Mouse (Mus musculus): ENCODE data around the gene Mpp2. TPM values are rescaled to one million over a fixed set of nuclear protein-coding genes. Genes with fewer than 3 reads are reported as not detected.

Gene Mpp2
- polyA plus RNA-seq, 1 experiment: not detected

DNA sequence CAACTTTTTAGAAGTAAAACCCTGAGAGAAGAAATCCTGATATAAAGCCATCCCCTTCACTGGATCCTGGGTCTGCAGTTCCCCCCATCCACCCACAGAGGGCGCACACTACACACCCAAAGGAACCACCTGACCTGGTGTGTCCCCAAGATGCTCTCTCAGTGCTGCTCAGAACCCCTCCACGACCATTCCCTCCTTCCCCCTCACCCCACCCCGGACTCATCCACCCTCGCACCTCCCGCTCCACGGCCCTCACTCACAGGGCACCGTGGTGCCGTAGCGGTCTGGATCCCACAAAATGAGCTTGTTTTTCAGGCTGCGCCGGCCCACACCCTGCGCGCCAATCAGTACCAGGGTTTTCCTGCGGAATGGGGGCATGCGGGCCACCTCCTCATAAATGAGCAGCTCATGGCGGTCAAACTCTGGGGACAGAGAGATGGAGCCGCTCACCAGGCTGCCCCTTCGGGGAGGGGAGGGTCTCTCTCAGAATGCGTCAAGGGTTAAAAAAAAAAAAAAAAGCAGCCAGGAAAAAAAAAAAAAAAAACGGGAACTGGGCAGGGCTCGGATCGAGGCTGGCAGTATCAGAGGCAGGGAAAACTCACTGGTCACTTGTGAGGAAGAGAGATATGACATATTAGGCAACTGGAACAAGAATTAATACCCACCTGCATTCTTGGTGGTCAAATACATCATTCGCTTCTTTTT, 26.9 kb downstream of the Mpp2 start:
- Histone ChIP-seq H3K4me3 (ENCODE audit: insufficient read depth, low read depth, low read length) (peak overlapping the region; percentile 28), H3K27ac (ENCODE audit: insufficient read depth, low read depth, low read length) (no peak overlapping the region), H3K4me1 (ENCODE audit: control insufficient read depth, insufficient read depth, low read length) (peaks cover 9% of the 10 kb centered on the region)
- 10% methylated on average over 23 of the region's 23 CpGs for WGBS
- peak; percentile 80 for TF ChIP-seq CTCF (IDR thresholded peaks at IDR 0.05; ENCODE audit: insufficient read depth, low read depth, low read length)
- TF ChIP-seq POLR2A (IDR thresholded peaks at IDR 0.05; ENCODE audit: insufficient read depth, low read depth, low read length): no peak

DNA sequence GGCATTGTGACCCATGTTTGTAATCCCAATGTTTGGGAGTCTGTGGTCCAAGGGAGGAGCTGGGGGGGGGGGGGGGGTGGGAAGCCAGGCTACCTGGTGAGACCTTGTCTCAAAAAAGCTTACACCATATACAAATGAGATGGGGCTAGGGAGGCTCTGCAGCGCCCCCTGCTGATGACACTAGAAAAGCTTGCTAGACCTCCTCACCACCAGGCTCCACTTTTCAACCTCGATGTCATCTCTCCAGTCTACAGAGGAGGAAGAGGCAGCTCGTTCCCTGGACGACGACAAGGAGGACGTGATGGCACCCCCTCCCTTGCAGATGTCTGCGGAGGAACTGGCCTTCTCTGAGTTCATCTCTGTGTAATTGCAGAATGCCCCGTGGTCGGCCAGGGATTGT, 34.5 kb downstream of the Mpp2 start:
- WGBS: 18% methylated on average over 9 of the region's 9 CpGs
- no peak overlapping the region for H3K4me3 ChIP-seq (ENCODE audit: insufficient read depth, low read depth, low read length)
- H3K27ac ChIP-seq (ENCODE audit: insufficient read depth, low read depth, low read length): no peak overlapping the region
- peaks cover 10% of the 10 kb centered on the region for H3K4me1 ChIP-seq (ENCODE audit: control insufficient read depth, insufficient read depth, low read length)
- TF ChIP-seq CTCF (IDR thresholded peaks at IDR 0.05; ENCODE audit: insufficient read depth, low read depth, low read length) (peak; percentile 32; the same call in 1 of the 2 replicates), POLR2A (IDR thresholded peaks at IDR 0.05; ENCODE audit: insufficient read depth, low read depth, low read length) (no peak)

DNA sequence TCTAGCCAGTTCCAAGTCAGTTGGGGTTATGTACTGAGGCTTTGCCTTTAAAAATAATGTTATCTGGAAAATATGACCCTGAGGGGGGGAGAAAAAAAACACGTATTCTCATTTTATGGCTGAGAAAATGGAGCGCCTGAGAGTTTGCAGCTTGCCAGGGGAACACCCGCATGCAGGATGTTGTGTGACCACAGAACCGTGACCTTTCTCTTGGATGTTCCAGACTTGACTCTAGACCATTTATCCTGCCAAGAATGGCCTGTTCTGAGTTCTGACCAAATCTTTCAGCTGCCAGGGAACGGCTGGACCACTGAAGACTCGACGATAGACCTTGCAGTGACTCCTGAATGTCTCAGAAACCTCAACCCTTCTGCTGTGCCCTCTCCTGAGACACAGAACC, 35.1 kb downstream of the Mpp2 start:
- TF ChIP-seq POLR2A (IDR thresholded peaks at IDR 0.05; ENCODE audit: insufficient read depth, low read depth, low read length): no peak
- TF ChIP-seq CTCF (IDR thresholded peaks at IDR 0.05; ENCODE audit: insufficient read depth, low read depth, low read length): no peak
- Histone ChIP-seq H3K27ac (ENCODE audit: insufficient read depth, low read depth, low read length) (no peak overlapping the region), H3K4me3 (ENCODE audit: insufficient read depth, low read depth, low read length) (no peak overlapping the region), H3K4me1 (ENCODE audit: control insufficient read depth, insufficient read depth, low read length) (peaks cover 10% of the 10 kb centered on the region)
- WGBS: 76% methylated on average over 7 of the region's 7 CpGs

DNA sequence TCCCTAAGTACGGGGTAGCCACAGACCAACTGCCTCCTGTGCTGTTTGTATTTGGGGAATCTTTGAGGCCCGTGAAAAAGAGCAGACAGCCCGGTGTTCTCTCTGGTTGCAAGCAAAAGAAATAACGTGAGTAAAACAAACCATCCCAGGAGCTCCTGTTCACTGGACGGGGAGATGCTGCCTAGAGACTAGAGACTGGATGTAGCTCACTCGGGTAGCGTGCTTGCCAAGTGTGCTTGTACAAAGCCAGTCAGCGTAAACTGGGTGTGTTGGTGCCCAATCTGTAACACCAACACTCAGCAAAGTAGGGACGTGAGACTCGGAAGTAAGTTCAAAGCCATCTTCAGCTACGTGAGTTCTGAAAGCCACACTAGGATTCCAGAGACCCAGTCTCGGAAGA, 35.6 kb downstream of the Mpp2 start:
- no peak overlapping the region for H3K4me3 ChIP-seq (ENCODE audit: insufficient read depth, low read depth, low read length)
- 76% methylated on average over 12 of the region's 12 CpGs for WGBS
- H3K27ac ChIP-seq (ENCODE audit: insufficient read depth, low read depth, low read length): no peak overlapping the region

DNA sequence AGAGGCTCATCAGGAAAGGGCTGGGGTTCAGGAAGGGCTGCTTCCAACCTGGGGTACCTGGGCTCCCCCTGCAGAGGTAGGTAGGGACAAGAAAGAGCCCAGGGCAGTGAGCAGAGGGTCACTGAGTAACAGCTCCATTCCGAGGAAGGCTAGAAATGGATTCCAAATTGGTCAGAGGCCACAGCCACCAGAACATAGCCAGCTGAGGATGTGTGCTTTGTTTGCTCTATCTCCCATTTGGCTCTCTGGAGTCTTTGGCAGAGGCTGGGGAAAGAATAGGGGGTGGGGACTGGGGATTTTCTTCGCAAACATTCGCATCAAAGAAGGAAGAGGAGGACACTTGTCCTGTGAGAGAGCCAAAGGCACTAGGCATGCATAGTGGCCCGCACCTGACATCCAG, 36.4 kb downstream of the Mpp2 start:
- Histone ChIP-seq H3K4me3 (ENCODE audit: insufficient read depth, low read depth, low read length) (no peak overlapping the region), H3K27ac (ENCODE audit: insufficient read depth, low read depth, low read length) (no peak overlapping the region), H3K4me1 (ENCODE audit: control insufficient read depth, insufficient read depth, low read length) (peaks cover 10% of the 10 kb centered on the region)
- 71% methylated on average over 4 of the region's 4 CpGs for WGBS
- TF ChIP-seq CTCF (IDR thresholded peaks at IDR 0.05; ENCODE audit: insufficient read depth, low read depth, low read length) (no peak), POLR2A (IDR thresholded peaks at IDR 0.05; ENCODE audit: insufficient read depth, low read depth, low read length) (no peak)

More for the DNA sequence above, 35.6 kb downstream of the Mpp2 start:
- H3K4me1 ChIP-seq (ENCODE audit: control insufficient read depth, insufficient read depth, low read length): peaks cover 10% of the 10 kb centered on the region
- TF ChIP-seq CTCF (IDR thresholded peaks at IDR 0.05; ENCODE audit: insufficient read depth, low read depth, low read length) (no peak), POLR2A (IDR thresholded peaks at IDR 0.05; ENCODE audit: insufficient read depth, low read depth, low read length) (no peak)

DNA sequence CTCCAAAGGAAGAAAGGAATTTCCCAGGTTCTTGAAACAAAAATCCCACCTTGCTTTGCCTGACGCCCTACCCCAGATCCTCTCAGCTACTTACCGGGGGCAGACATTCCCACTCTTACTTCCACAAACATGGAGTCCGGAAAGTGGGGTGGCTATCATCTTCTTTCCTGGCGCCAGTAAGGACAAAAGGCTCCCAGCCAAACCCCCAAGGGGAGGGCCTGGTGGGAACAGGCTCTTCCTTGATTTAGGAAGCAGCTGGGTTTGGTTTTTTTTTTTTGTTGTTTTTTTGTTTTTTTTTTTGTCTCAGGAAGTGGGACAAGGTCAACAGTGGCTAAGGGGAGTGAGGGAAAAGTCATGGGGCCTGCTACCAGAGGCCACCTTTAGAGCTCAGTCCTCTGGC, 36.8 kb downstream of the Mpp2 start:
- TF ChIP-seq POLR2A (IDR thresholded peaks at IDR 0.05; ENCODE audit: insufficient read depth, low read depth, low read length) (no peak), CTCF (IDR thresholded peaks at IDR 0.05; ENCODE audit: insufficient read depth, low read depth, low read length) (no peak)
- H3K27ac ChIP-seq (ENCODE audit: insufficient read depth, low read depth, low read length): no peak overlapping the region
- peaks cover 10% of the 10 kb centered on the region for H3K4me1 ChIP-seq (ENCODE audit: control insufficient read depth, insufficient read depth, low read length)
- WGBS: 70% methylated on average over 4 of the region's 4 CpGs
- no peak overlapping the region for H3K4me3 ChIP-seq (ENCODE audit: insufficient read depth, low read depth, low read length)

DNA sequence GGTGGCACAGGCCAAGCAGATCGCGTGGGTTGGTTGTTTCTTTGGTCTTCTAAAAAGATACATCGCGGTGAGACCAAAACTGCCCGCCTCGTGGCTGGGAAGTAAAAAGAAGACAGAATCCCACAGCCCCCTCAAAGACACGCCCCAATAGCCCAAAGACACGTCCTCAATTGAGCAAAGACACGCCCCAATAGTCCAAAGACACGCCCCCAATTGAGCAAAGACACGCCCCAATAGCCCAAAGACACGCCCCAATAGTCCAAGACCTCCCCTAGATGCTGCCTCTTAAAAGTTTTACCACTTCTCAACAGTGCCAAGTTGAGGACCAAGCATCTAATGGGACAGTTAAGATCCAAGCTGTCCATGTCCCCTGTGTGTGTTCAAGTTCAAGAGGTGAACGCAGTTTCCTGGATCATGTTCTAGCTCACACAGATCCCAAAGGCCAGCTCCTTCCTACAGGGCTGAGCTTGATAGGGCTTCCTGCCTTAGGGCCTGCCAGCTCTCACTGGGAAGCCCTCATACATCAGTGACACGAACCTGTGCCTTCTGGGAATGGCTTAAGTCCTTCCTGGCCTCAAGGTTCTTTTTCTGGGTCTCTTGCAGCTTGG, 38.3 kb downstream of the Mpp2 start:
- Histone ChIP-seq H3K4me1 (ENCODE audit: control insufficient read depth, insufficient read depth, low read length) (peaks cover 10% of the 10 kb centered on the region), H3K27ac (ENCODE audit: insufficient read depth, low read depth, low read length) (no peak overlapping the region), H3K4me3 (ENCODE audit: insufficient read depth, low read depth, low read length) (no peak overlapping the region)
- WGBS: 58% methylated on average over 14 of the region's 14 CpGs
- TF ChIP-seq CTCF (IDR thresholded peaks at IDR 0.05; ENCODE audit: insufficient read depth, low read depth, low read length) (no peak), POLR2A (IDR thresholded peaks at IDR 0.05; ENCODE audit: insufficient read depth, low read depth, low read length) (no peak)

DNA sequence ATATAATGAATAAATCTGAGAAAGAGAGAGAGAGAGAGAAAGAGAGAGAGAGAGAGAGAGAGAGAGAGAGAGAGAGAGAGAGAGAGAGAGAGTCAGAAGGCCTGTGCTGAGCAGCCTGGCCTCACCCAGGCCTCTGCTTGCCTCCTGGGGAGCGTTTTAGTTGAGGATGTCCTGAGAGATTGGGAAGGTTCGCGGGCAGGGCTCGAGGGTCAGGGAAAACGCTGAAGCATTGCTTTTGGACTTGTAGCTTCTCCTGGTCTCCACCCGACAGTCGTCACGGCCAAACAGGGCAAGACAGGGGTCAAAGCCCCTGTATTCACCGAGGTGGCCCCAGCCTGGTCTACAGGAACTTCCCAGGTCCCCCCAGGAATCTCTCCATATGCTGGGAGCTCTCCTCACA, 41.7 kb downstream of the Mpp2 start:
- WGBS: 89% methylated on average over 9 of the region's 9 CpGs
- H3K27ac ChIP-seq (ENCODE audit: insufficient read depth, low read depth, low read length): no peak overlapping the region
- no peak overlapping the region for H3K4me3 ChIP-seq (ENCODE audit: insufficient read depth, low read depth, low read length)
- no peaks in the 10 kb centered on the region for H3K4me1 ChIP-seq (ENCODE audit: control insufficient read depth, insufficient read depth, low read length)
- TF ChIP-seq CTCF (IDR thresholded peaks at IDR 0.05; ENCODE audit: insufficient read depth, low read depth, low read length) (no peak), POLR2A (IDR thresholded peaks at IDR 0.05; ENCODE audit: insufficient read depth, low read depth, low read length) (no peak)

DNA sequence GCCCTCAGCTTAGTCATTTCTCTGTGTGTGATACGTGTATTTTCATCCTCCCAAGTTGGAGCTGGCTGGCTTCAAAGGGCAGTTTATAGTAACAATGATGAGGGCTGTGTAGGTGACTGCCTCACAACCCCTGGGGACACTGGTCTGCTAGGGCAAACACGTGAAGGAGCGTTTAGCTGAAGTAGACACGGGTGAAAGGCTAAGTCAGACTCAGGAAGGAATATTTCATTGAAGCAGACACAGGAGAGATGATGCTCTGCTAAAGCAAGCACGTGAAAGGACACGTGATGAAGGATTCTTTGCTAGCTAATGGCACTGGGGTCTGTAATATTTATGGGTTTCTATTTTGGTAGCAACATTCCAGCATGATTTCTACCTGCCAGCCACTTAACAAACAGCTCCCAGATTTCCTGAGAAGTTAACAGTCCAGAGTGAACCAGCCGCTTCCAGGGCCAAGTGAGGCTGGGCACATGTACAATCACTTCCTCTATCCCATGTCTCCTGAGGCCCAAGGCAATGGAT, 43.6 kb downstream of the Mpp2 start:
- Histone ChIP-seq H3K4me3 (ENCODE audit: insufficient read depth, low read depth, low read length) (no peak overlapping the region), H3K4me1 (ENCODE audit: control insufficient read depth, insufficient read depth, low read length) (no peaks in the 10 kb centered on the region), H3K27ac (ENCODE audit: insufficient read depth, low read depth, low read length) (no peak overlapping the region)
- TF ChIP-seq POLR2A (IDR thresholded peaks at IDR 0.05; ENCODE audit: insufficient read depth, low read depth, low read length) (no peak), CTCF (IDR thresholded peaks at IDR 0.05; ENCODE audit: insufficient read depth, low read depth, low read length) (no peak)
- 90% methylated on average over 7 of the region's 7 CpGs for WGBS

Data from olfactory bulb, adult 2 months (tissue).